Mouse (Mus musculus): Measurements from ENCODE around the gene Ctf2. TPM values are rescaled to one million over a fixed set of nuclear protein-coding genes. Genes with fewer than 3 reads are reported as not detected.

Ctf2 gene
- total and polyA plus RNA-seq, 3 experiments: 0.39 to 1.0 TPM; not detected in 1

DNA sequence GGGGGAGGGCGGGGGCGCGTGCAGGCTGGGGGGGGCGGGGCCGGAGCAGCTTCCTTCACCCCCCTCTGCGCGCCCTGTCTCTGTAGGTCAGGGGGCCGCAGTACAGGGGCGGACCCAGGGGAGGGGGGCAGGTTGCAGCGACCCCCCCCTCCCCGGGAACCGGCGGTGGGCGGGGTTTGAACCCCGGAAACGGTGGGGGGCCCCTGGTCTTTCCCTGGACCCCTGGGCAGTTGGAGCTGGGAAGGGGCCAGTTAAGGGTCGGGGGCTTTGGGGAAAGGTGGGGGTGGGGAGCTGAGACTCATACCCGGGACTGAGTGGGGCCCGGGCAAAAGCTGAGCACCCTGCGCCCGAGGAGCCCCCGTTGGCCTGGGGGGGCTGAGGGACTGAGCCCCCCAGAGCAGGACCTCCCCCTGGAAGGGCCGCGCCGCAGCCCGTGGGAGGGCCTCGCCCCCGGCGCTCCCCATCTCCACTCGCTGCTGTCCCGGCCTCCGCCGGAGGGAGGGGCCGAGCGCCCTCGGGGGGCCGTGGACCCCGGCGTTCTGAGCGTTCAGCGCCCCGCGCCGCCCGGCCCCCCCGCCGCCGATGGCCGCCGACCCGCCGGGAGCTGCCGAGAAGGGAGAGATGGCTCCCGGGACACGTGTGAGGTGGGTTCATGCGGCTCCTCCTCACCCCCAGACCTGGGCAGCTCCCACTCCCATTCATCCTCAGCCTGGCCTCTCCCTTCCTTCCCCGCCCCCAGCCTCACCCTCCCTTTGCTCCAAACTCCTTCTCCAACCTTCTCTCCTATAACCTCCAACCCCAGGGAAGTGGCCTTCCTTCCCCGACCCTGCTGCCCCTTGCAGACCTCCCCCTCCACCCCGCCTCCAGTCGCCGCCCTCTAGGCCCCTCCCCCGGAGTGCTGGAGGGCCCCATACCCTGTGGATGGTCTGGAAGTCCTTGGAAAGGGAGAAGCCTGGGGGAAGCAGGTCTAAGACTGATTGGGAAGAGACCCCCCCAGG lies 14.8 kb upstream of the Ctf2 start:
- peaks cover 2% of the 10 kb centered on the region; the same call in 1 of the 2 replicates for H3K79me2 ChIP-seq (ENCODE audit: control insufficient read depth, insufficient read depth, low read length, poor library complexity)
- H3K4me3 ChIP-seq (ENCODE audit: control insufficient read depth in 1 of 2, insufficient read depth in 1 of 2, low read depth in 2 of 2, low read length in 2 of 2): peak overlapping the region; percentile 70 to 72
- peak; percentile 42 for DNase-seq (ENCODE audit: low read depth, low spot score)
- peak overlapping the region; percentile 63 for H3K9ac ChIP-seq (ENCODE audit: control insufficient read depth, low read depth, low read length, poor library complexity, severe bottlenecking)
- no peak overlapping the region for H3K27ac ChIP-seq (ENCODE audit: control insufficient read depth, low read depth, low read length)
- no peaks in the 10 kb centered on the region for H3K9me3 ChIP-seq (replicated peaks; ENCODE audit: insufficient read depth, low read length)
- H3K27me3 ChIP-seq (ENCODE audit: control insufficient read depth in 1 of 2, insufficient read depth in 2 of 2, low read length in 2 of 2): no peaks in the 10 kb centered on the region
- peaks cover 2 to 6% of the 10 kb centered on the region in 2 experiments; a peak in 2 of 4 replicates for H3K36me3 ChIP-seq (ENCODE audit: control insufficient read depth in 1 of 2, insufficient read depth in 2 of 2, low read length in 2 of 2)
- peaks cover 0 to 8% of the 10 kb centered on the region in 2 experiments; a peak in 1 of 4 replicates for H3K4me1 ChIP-seq (ENCODE audit: control insufficient read depth in 1 of 2, insufficient read depth in 2 of 2, low read length in 2 of 2)
- TF ChIP-seq SIN3A (IDR thresholded peaks at IDR 0.05; ENCODE audit: low read length) (peak; percentile 23; the same call in 1 of the 2 replicates), GATA1 (IDR thresholded peaks at IDR 0.05; ENCODE audit: low read depth, low read length) (no peak), MAZ (IDR thresholded peaks at IDR 0.05; ENCODE audit: low read depth, low read length) (peak; percentile 57; the same call in 1 of the 2 replicates), GABPA (IDR thresholded peaks at IDR 0.05; ENCODE audit: low read depth, low read length) (no peak), ZC3H11A (IDR thresholded peaks at IDR 0.05; ENCODE audit: low read depth, low read length) (no peak), USF1 (IDR thresholded peaks at IDR 0.05; ENCODE audit: low read depth, low read length) (no peak), MAX (IDR thresholded peaks at IDR 0.05; ENCODE audit: low read length) (0 out of 2 replicates have a peak, but pooled peaks have one; percentile 20), NRF1 (IDR thresholded peaks at IDR 0.05; ENCODE audit: insufficient read depth, low read depth, low read length, poor library complexity, severe bottlenecking) (no peak), USF2 (IDR thresholded peaks at IDR 0.05; ENCODE audit: borderline replicate concordance in 1 of 2, insufficient read depth in 1 of 2, low read depth in 1 of 2, low read length in 2 of 2) (no peak), POLR2AphosphoS5 (IDR thresholded peaks at IDR 0.05; ENCODE audit: borderline replicate concordance, low read depth, low read length) (no peak), UBTF (IDR thresholded peaks at IDR 0.05; ENCODE audit: borderline replicate concordance, insufficient read depth, low read depth, low read length) (no peak), CTCF (IDR thresholded peaks at IDR 0.05 in 2 of 3, conservative IDR thresholded peaks at IDR 0.05 in 1 of 3; ENCODE audit: control insufficient read depth in 1 of 3, insufficient read depth in 1 of 3, low read depth in 2 of 3, low read length in 3 of 3, poor library complexity in 1 of 3, severe bottlenecking in 1 of 3) (no peak), BHLHE40 (IDR thresholded peaks at IDR 0.05; ENCODE audit: borderline replicate concordance, low read depth, low read length) (no peak), ELF1 (IDR thresholded peaks at IDR 0.05; ENCODE audit: low read depth, low read length) (no peak), MXI1 (IDR thresholded peaks at IDR 0.05; ENCODE audit: low read depth, low read length) (0 out of 2 replicates have a peak, but pooled peaks have one; percentile 16), ZNF384 (IDR thresholded peaks at IDR 0.05; ENCODE audit: low read depth, low read length) (no peak), CHD1 (IDR thresholded peaks at IDR 0.05; ENCODE audit: low read depth, low read length) (no peak), JUND (IDR thresholded peaks at IDR 0.05; ENCODE audit: low read depth, low read length) (no peak), MYB (IDR thresholded peaks at IDR 0.05; ENCODE audit: low read depth, low read length) (no peak)
